Mouse (Mus musculus): ENCODE data around the gene Fbxl17. TPM values are rescaled to one million over a fixed set of nuclear protein-coding genes. Genes with fewer than 3 reads are reported as not detected.

Gene Fbxl17
- total RNA-seq, 2 experiments from 2014 or later, result 33.2 to 36.1 TPM

DNA sequence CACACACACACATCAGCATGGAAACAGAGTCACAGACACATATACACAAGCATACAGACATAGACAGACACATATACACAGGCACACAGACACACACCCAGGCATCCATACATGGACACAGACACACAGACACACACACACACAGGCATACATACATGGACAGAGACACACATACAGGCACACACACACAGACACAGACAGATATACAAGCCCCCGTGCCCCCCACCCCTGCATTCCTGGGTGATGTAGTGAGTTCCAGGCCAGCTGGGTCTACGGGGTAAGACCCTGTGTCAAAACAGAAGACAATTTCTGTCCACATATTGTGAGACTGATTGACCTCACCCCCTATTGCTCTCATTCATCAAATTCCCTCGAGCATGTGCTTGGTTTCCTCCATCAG is 332.6 kb downstream of the Fbxl17 start:
- no peak for DNase-seq

DNA sequence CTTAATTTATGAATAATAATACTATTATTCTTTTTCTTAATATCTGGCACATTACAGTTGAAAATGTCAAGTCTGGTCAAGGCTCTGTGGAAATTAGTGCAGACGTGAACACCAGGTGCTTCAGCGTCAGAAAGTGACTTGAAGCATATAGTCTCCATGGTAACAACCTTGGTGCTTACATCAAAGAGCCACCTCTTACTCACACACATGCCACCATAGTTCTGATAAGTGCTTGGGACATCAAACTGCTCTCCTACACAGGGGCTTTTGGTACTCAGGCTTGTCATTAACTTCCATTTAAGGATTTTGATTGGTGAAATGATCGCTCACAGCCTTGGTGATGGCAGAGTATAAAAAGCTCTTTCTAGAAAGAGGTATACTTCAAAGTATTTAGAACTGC is 333.1 kb downstream of the Fbxl17 start:
- no peak for DNase-seq

DNA sequence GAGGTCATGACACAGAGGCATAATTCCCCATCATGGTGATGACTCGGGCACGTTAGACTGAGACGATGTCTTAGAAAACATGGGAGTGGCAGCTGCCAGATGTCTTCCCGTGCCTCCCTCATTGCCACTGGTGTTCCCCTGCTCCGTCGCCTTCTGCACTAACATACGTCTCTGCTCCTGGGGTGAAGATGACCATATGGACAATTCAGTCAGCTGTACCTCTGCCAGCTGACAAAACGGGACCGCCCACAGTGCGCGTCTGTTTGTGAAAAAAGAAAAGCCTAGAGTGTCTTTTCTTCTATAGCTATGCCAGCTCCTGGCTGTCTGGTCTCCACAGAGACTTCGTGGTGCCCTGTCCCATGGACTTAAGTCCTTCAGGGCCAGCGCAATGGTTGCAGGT is 334.0 kb downstream of the Fbxl17 start:
- no peak for DNase-seq

DNA sequence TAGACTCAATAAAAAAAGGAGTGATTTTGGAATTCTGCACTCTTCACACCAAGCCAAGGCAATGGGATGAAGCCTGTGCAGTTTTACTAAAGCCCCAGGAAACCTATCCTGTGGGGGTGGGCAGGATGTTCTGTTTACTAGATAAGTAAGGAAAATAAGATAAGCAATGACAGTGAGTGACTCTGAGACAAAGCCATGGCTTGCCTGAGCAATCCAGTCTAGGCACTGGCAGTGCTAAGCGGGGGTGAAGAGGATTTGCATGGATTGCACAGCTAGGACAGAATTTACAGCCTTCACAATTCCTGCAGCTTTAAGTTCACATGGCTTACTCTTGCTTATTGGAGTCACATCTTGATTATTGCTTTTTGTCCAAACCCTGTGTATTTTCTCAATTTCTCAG is 335.5 kb downstream of the Fbxl17 start:
- no peak for DNase-seq

DNA sequence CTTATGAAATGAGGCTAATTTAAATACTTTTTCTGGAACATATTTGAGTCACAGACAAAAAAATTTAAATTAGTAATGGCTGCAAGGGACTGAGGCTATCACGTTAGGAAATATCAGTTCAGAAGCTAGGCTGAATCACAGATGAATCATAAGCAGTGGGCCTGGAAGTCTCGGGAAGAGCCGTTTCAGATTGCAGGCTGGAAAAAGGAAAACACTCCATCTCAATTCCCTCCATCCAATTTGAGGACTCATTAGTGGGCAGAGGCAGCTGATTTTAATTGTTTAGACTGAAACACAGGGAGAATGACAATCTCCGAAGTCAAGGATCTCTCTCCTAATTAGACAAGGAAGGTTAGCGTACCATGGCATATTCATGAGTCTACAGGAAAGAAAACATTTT is 337.9 kb downstream of the Fbxl17 start:
- no peak for DNase-seq

DNA sequence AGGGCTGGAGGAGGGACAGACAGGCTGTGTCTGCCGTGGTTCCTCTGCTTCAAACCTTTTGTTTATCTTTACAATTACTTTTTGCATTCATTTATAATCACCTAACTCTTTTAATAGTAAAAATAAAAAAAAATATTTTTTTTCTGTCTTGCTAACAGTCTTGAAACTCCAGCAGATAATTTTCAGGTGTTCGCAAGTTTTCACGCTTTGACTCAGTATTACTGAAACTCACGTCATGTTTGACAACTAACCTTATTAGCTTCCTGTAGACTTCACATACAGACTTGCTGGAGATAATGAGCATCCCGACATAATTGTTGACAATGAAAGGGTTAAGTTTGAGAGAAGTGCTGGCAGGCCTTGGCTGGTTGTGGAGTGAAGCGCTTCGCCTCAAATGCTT is 340.6 kb downstream of the Fbxl17 start:
- no peak for DNase-seq

DNA sequence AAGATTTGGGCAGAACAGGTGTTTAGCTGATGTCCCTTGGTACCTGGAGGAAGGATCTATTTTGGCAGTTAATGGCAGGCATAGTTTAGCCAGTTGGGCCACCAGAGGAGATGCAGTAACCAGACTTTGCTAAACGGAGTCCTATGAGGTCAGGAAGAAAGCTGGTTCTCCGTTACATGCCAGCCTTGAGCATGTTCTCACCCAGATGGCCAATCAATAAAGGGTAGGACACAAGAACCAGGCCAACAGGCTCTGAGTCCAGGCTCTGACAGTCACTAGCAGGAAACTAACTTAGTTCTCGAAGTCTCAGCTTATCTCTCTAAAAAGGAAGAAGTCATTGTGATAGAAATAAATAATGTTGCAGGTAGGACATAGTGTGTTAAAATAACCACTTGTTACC is 341.4 kb downstream of the Fbxl17 start:
- DNase-seq, result no peak

DNA sequence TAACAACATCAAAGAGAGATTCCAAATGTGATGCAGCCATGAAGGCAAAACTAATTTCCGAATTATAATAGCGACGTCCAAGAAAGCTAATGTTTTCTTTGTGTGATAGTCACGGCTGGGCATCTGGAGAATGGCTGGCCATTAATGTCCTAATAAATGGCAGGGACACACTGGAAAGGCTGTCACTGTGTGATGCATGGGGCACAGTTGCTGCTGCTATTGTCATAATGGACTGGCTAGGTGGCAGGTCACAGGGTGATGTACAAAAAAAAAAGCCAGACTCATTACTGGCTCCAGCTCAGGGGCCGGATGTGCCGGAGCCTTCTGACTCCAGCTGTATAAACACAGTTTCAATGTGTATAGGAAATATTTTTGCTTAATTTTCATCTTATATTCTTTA is 341.9 kb downstream of the Fbxl17 start:
- DNase-seq, result no peak

DNA sequence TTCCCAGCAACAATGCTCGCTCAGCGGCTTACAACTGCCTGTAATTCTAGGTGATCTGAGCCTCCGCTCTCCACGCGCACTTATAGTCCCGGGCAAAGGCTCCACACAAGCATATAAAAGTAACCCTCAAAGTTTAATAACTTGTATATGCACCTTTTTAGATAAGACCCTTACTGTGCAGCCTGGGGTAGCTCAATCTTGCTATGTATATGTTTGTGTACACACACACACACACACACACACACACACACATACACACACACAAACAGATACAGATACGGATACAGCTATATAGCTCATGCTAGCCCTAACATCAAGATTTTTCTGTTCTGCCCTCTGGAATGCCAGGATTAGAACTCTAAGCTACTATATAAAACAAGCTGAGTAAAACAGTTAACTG is 342.8 kb downstream of the Fbxl17 start:
- DNase-seq, result no peak

DNA sequence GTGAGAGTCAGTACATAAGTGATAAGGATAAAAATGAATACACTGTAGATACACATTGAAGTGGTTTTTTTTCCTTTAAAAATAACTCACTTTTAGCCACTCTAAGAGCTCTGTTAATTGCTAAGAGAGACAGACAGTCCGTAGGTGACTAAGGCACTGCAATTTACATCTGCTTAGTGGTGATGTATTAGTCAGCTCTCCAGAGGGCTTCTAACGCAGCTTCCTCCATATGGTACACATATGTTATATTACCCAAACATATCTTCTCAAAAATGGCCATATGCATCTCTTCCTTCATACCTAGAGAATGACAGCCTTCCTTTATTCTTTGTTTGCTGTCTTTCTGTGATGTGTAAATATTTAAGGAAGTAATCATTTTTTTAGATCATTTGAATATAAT is 353.3 kb downstream of the Fbxl17 start:
- no peak for DNase-seq

DNA sequence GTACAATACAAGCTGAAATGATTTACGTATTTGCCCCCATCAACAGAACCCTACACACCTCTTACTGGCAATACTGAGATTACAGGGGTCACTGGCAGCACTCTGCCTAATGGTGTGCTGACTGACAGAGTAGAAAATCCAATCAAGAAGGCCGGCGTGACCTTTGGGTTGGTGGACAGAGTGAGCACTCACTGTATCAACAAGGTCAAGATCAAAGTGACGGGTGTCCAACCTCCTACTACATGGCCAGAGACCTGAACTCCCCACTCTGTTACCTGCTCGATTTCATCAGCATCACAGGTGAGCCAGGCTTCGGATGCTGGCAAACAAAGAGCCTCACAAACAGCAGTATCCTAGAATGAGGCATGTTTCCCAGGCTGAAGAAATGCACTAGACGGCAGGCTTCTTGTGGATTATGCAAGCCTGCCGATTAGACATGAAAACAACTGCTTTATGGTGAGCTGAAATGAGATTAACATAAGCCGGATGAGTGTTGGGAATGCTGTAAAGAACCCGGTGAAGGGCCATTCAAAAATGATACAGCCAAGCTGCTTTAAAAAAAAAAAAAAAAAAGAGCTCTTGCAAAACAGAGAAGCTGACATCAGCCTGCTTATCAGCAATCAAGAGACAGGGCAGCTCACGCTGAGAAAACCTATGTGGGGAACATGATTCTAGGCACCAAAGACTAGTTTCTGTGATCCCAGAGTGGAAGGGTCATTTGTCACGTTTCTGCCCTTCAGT is 353.9 kb downstream of the Fbxl17 start:
- DNase-seq, result peak; percentile 42 to 44

DNA sequence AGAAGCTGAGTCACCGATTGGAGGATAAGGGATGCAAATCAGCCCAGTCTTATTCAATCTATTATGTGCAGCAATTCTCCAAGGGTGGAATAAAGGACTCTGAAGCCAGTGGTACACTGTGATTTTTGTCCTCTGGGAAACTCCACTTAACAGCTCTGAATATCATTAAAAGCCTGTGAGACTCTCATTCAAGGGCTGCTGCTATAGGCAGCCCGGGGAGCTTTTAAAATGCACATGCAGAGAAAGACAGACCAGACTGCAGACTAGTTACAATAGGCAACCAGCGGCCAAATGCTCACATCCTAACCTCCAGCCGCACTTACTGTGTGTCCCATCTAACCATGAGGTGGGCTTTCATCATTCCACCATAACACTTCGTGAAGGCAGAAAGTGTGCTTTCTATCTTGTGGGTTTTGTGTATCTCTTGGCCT is 354.5 kb downstream of the Fbxl17 start:
- no peak for DNase-seq

DNA sequence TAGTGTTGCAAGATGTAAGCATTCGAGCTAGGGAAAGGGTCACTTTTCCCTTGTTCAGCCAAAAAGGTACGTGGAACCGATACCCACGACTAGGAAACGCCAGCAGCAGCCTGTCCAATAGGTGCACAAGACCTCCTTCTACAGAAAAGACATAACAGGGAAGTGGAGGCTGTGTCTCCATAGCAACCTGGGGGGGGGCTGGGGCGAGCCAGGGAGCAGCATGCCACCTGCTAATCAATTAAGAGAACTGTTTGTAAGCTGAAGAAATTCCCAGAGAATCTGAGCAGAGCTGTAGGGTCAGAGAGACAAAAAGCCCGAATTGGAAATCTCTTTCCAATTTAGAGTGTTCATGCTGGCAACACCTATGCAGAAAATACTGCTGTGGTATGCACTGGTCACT is 356.0 kb downstream of the Fbxl17 start:
- no peak for DNase-seq

DNA sequence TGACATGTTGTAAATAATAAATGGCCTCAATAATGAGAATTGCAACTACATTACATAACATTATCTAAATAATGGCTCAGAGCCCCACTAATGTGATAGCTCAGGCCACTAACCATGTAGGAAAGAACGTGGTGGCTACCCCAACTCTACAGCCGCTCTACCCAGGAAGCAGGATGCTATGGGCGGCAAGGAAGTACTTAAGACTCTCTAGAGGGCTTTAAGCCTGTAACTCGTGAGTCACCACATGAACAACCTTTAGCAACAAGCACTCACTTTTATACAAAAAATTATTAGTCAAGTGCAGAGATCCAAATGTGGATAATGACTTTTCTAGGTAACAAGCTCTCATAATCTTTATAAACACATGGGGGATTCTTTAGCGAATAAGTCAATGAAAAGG is 365.0 kb downstream of the Fbxl17 start:
- DNase-seq, result no peak

DNA sequence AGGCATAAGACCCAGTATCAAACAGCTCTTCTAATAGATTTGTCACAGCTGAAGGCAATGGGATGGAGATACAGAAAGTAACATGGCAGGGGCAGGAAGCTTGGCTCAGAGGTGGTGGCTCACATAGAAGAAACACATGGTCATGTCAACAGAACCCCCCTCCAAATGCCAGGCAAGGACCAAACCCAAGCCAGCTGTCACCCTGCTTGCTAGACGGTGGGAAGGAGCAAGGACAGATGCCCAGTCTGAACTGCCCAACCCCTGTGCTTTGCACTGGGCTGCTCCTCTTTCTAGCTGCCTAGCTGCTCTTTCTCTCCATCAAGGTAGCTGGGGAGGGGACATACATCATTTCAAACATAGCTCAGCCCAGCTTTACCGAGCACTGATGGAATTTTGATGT is 377.4 kb downstream of the Fbxl17 start:
- DNase-seq, result no peak

DNA sequence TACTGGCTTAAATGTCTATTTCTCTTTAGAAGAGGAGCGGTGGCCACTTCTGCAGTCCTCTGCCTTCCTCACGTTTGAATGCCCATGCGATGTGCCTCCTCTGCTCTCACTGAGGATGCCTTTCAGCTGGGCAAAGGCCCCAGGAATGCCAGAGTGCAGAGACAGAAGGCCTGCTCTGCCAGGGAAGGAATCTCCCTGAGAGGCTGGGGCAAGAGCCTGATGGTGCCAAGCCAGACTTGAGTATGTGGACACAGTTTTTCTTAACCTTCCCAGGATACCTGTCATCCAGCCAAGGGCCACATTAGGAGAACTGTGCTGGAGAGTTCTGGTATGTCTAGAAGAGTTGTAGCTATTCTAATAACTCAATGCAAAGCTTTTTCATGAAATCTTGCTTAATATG is 380.1 kb downstream of the Fbxl17 start:
- no peak for DNase-seq

DNA sequence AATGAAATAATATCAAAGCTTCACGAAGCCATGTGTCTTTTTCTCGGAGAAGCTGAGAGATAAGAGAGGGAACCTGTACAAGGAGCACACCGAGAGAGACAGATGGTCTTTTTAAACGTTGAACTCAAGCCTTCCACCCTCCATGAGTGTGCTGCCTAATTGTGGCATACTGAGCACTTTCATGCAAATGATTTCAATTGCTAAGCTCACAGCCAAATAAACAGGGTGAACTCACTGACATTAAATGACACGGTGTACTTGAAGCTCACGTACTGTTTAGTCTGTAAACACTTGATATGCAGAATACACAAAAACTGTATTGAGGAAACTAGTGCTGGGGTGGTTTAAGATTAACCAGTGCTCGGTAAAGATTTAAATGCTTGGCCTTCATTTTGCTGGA is 380.7 kb downstream of the Fbxl17 start:
- no peak for DNase-seq

DNA sequence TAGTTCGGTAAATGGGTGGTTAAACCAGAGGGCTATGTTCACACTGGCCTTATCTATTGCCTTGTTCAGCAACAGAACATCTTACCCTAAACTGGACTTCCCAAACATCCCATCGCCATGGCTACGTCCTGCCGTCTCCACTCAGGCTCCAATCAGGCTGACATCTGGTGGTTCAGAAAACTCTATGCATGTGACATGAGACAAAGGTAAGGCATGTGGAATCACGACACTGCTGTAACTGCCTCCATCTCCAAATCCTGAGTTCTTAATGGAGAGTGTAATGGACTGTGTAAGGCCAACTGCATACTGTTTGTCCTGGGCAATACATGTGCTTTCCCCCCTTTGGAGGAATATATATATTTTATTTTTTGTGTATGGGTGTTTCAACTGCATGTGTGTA is 382.7 kb downstream of the Fbxl17 start:
- no peak for DNase-seq

DNA sequence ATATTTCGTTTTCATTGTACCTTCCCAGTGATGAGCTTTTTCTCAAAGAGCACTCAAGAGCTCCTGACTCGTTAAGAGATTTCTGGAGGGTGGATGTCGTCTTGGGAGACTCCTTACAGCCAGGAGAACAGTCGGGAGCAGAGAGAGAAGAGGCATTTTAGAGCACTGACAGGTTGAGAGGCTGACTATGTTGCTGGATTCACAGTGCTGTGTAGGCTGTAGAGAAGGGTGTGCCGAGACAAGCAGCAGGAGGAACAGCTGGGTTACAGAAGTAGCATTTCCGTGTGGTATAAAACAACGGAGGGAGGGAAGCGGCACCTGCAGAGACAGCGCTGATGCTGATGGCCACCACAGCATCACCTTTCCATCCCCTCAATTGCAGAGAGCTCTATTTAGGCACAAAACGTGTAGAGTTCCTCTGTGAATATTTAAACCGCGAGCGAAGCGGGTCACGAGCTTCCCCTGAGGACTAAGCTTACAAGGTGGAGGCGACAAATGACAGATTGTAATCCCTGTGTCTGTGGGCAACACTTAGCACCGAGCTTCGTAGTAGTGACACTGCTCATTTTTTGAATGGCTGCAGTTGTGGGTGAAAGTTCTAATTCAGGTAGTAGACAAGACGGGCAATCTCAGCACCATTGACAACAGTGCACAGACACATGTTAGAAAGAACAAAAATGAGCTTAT is 385.3 kb downstream of the Fbxl17 start:
- DNase-seq, result no peak

DNA sequence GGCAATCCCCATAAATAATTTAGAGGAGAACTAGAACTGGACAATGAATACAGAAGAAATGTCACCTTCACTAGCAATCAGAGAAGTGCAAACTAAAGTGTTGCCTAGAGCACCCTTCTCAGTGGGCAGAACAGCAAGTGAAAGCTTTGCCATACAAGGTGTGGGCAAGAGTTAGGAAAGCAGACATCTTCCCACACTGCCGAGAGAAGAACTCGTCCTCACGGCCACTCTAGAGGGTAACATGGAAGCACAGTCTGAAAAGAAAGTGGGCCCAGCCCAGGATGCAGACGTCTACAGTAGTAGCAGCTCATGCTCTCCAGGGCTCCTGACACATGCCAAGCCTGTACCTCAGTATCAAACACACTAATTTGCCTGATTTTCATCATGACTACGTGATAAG is 387.0 kb downstream of the Fbxl17 start:
- DNase-seq, result no peak

DNA sequence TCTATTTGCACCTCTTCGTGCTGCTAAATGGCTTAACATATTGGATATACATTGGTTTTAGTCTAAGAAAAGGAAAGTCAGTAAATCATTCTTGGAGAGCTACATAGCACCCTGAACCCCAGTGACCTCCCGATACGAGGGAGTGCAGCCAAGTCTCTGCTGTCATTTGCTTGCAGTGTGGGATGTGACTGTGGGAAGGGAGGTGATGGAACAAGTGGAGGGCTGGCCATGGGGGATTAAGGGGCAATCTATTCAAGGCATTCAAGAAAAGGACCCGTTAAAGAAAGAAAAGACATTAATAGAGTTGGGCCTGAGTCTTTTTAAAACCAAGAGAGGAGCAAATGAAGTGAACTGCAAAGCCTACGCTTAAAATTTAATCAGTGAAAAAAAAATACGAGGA is 388.8 kb downstream of the Fbxl17 start:
- peak; percentile 21 to 40 for DNase-seq

DNA sequence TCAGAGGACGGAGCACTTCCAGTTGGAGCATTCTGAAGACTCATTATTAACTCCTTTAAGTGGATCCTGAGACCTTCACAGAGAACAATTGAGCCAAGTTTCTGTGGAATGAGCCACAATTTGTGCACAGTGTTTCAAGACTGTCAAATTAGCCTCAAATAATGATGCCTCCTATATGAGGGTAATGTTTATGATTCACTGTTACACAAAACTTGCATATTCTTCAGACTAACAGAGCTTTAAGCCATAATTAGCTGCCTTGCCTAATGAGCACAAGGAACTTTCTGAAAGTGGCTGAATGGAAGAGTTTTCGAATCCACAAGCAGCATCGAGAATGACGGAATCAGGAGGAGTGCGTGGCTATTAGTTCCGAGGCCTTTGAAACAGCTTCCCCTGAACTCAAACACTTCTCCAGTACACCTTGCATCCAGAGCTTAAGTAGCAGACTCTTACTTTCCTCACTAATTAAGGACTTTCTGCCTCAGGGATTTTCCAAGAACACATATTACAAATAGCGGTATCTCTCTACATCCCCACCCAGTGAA is 389.5 kb downstream of the Fbxl17 start:
- no peak for DNase-seq

DNA sequence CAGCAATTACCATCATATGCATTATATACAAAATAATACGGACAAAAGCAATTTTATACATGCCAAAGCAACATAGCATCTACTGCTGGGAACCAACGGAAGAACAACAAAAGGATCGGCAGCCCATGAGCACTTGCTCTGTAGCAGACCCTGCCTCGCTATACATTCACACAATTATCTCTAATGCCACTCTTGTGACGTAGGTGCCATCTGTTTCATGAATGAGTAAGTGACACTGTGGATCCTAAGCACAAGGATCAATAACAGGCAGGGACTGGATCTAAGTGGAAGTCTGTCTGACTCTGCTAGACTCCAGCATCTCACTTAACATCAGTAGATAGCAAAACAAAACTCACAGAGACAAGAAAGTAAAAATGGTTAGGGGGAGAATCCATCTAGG is 391.8 kb downstream of the Fbxl17 start:
- DNase-seq, result no peak

DNA sequence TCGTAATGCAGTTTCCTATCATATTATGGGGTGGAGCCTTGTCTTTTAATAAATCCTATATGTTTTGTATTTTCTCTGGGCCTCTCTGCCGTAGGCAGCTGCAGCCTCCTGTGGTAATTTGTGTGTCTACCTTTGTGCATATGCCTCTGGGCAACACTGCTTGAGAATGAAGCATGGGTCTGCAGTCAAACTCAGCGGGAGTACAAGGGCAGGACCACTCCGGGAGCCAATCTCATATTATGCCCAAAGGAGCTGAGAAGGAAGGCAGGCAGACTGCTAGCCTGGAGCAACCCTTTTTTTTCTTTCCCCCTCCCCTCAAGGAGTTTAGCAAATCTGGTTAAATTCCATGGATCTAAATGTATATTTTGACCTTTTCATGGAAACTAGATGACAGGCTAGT is 392.3 kb downstream of the Fbxl17 start:
- DNase-seq, result no peak
